Mouse (Mus musculus): Measurements from ENCODE around the gene Hsf4. TPM values are rescaled to one million over a fixed set of nuclear protein-coding genes. Genes with fewer than 3 reads are reported as not detected.

Hsf4 gene
- polyA plus RNA-seq (2012; rRNA removed; ENCODE audit: low replicate concordance), result 5.2 and 7.1 TPM in 2 replicates

GRCm38 (mm10) chr8:105269461-105269947 lies at the start of gene Hsf4:
TSS of gene Hsf4 (plus strand) at chr8:105269801.

GRCm38 (mm10) chr8:105224413-105225271 lies 45.0 kb upstream of the Hsf4 start, which contains the start of gene D230025D16Rik:
TSS of gene D230025D16Rik (plus strand) at chr8:105225145.

GRCm38 (mm10) chr8:105254966-105255350 lies 14.6 kb upstream of the Hsf4 start, which contains the start of gene B3gnt9:
TSS of gene B3gnt9 (minus strand) at chr8:105255153.

GRCm38 (mm10) chr8:105264024-105264982 lies 5.3 kb upstream of the Hsf4 start, which contains the start of the genes Tradd and Fbxl8:
TSS of gene Tradd (minus strand) at chr8:105264609.
TSS of gene Fbxl8 (plus strand) at chr8:105264648.

GRCm38 (mm10) chr8:105275840-105276239 lies 6.2 kb downstream of the Hsf4 start, which contains the start of gene Nol3:
TSS of gene Nol3 (plus strand) at chr8:105276140.

GRCm38 (mm10) chr8:105289805-105290460 lies 20.3 kb downstream of the Hsf4 start, which contains the start of gene 4931428F04Rik:
TSS of gene 4931428F04Rik (minus strand) at chr8:105289864.

GRCm38 (mm10) chr8:105295895-105296573 lies 26.4 kb downstream of the Hsf4 start, which contains the start of gene Exoc3l:
TSS of gene Exoc3l (minus strand) at chr8:105296101.

GRCm38 (mm10) chr8:105297511-105298192 lies 28.1 kb downstream of the Hsf4 start, which contains the start of gene E2f4:
TSS of gene E2f4 (plus strand) at chr8:105297663.

GRCm38 (mm10) chr8:105305211-105306145 lies 35.9 kb downstream of the Hsf4 start, which contains the start of gene Elmo3:
TSS of gene Elmo3 (plus strand) at chr8:105305601.

Other genes starting within 250 kb of the Hsf4 start
- 0.19 TPM in 1 of 2 replicates, not detected in the other for gene Ces3a, start 221.2 kb upstream of the Hsf4 start, polyA plus RNA-seq (2012; rRNA removed; ENCODE audit: low replicate concordance)
- gene Ces3b, start 186.0 kb upstream of the Hsf4 start, polyA plus RNA-seq (2012; rRNA removed; ENCODE audit: low replicate concordance), result 0.12 TPM in 1 of 2 replicates, not detected in the other
- 0.16 and 0.36 TPM in 2 replicates for gene Ces4a, start 138.0 kb upstream of the Hsf4 start, polyA plus RNA-seq (2012; rRNA removed; ENCODE audit: low replicate concordance)
- 7.8 and 11.2 TPM in 2 replicates for gene Cbfb, start 99.1 kb upstream of the Hsf4 start, polyA plus RNA-seq (2012; rRNA removed; ENCODE audit: low replicate concordance)
- gene D230025D16Rik, start 44.7 kb upstream of the Hsf4 start, polyA plus RNA-seq (2012; rRNA removed; ENCODE audit: low replicate concordance), result 28.2 and 29.9 TPM in 2 replicates
- gene B3gnt9, start 14.6 kb upstream of the Hsf4 start, polyA plus RNA-seq (2012; rRNA removed; ENCODE audit: low replicate concordance), result 13.4 and 50.4 TPM in 2 replicates
- gene Tradd, start 5.2 kb upstream of the Hsf4 start, polyA plus RNA-seq (2012; rRNA removed; ENCODE audit: low replicate concordance), result 12.2 and 22.8 TPM in 2 replicates
- 12.3 and 13.4 TPM in 2 replicates for gene Fbxl8, start 5.2 kb upstream of the Hsf4 start, polyA plus RNA-seq (2012; rRNA removed; ENCODE audit: low replicate concordance)
- 6.3 and 25.9 TPM in 2 replicates for gene Nol3, start 6.3 kb downstream of the Hsf4 start, polyA plus RNA-seq (2012; rRNA removed; ENCODE audit: low replicate concordance)
- 3.5 and 7.2 TPM in 2 replicates for gene 4931428F04Rik, start 20.1 kb downstream of the Hsf4 start, polyA plus RNA-seq (2012; rRNA removed; ENCODE audit: low replicate concordance)
- 15.9 and 22.9 TPM in 2 replicates for gene Exoc3l, start 26.3 kb downstream of the Hsf4 start, polyA plus RNA-seq (2012; rRNA removed; ENCODE audit: low replicate concordance)
- 90.1 and 142 TPM in 2 replicates for gene E2f4, start 27.9 kb downstream of the Hsf4 start, polyA plus RNA-seq (2012; rRNA removed; ENCODE audit: low replicate concordance)
- 24.6 and 26.8 TPM in 2 replicates for gene Elmo3, start 35.8 kb downstream of the Hsf4 start, polyA plus RNA-seq (2012; rRNA removed; ENCODE audit: low replicate concordance)
- gene Lrrc29, start 56.5 kb downstream of the Hsf4 start, polyA plus RNA-seq (2012; rRNA removed; ENCODE audit: low replicate concordance), result 7.1 and 10.5 TPM in 2 replicates
- gene Tmem208, start 56.6 kb downstream of the Hsf4 start, polyA plus RNA-seq (2012; rRNA removed; ENCODE audit: low replicate concordance), result 93.5 and 101 TPM in 2 replicates
- gene Fhod1, start 78.2 kb downstream of the Hsf4 start, polyA plus RNA-seq (2012; rRNA removed; ENCODE audit: low replicate concordance), result 30.4 and 43.5 TPM in 2 replicates
- gene Slc9a5, start 79.0 kb downstream of the Hsf4 start, polyA plus RNA-seq (2012; rRNA removed; ENCODE audit: low replicate concordance), result 6.8 and 9.4 TPM in 2 replicates
- 0.76 and 1.2 TPM in 2 replicates for gene Plekhg4, start 103.5 kb downstream of the Hsf4 start, polyA plus RNA-seq (2012; rRNA removed; ENCODE audit: low replicate concordance)
- 0.26 and 1.1 TPM in 2 replicates for gene Kctd19, start 143.7 kb downstream of the Hsf4 start, polyA plus RNA-seq (2012; rRNA removed; ENCODE audit: low replicate concordance)
- 3.0 and 4.1 TPM in 2 replicates for gene Lrrc36, start 143.8 kb downstream of the Hsf4 start, polyA plus RNA-seq (2012; rRNA removed; ENCODE audit: low replicate concordance)
- gene Tppp3, start 201.7 kb downstream of the Hsf4 start, polyA plus RNA-seq (2012; rRNA removed; ENCODE audit: low replicate concordance), result 171 and 479 TPM in 2 replicates
- 51.5 and 98.0 TPM in 2 replicates for gene Zdhhc1, start 227.1 kb downstream of the Hsf4 start, polyA plus RNA-seq (2012; rRNA removed; ENCODE audit: low replicate concordance)
- 3.3 and 572 TPM in 2 replicates for gene Hsd11b2, start 249.0 kb downstream of the Hsf4 start, polyA plus RNA-seq (2012; rRNA removed; ENCODE audit: low replicate concordance)

Data from subcutaneous adipose tissue, adult 2 months (tissue).